Mouse (Mus musculus) liver, postnatal 0 days (tissue): Measurements from ENCODE around the gene Ms4a6d.
"Not testable (repeated sequence)": the region's sequence is repeated elsewhere in the genome, so short reads cannot be mapped to it uniquely, and the experiment has no call there.

Source experiments
- CTCF ChIP-seq: sonication (generic); IDR thresholded peaks from 2 replicates; pipeline ENCODE4 v1.5.1; 2016; ENCODE audit warnings: antibody characterized with exemption, low read depth
- EP300 ChIP-seq: IDR thresholded peaks from 2 replicates; pipeline ENCODE4 v1.6.1; 2016; ENCODE audit warnings: antibody characterized with exemption, low read depth, mild to moderate bottlenecking

DNA sequence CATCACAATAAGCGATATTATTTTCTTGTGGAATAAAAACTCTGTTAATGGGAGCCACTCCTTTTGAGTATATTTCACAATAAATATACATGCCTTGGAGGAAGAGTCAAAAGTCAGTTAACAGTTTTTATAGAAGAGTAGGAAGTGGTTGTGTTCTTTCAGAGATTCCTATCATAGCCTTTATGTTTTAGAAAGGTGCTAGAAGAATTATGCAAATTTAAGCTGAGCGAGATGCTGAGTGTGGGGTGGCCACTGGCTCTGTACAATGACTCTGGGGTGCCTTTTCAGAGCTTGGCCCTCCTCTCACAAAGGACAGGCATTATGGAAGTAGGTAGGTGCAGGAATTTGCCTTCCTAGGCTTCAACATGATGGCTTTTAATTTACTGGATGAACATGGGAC lies 60.3 kb downstream of the Ms4a6d start:
- TF ChIP-seq CTCF, EP300: not testable (repeated sequence)
